Mouse (Mus musculus) bone marrow, adult 2 months (tissue): Measurements from ENCODE around the gene Olfr1419. TPM values are rescaled to one million over a fixed set of nuclear protein-coding genes. Genes with fewer than 3 reads are reported as not detected.
A peak's percentile ranks its signal among the peaks of the same experiment; 100 is the strongest.

Experiments used
- H3K27ac ChIP-seq: fragments of 200-500 bp; 2 replicates; pipeline ENCODE4 v1.5.1; 2012; ENCODE audit warnings: low read depth, mild to moderate bottlenecking, control low read depth, inconsistent platforms, low read length; ENCODE audit not compliant: control insufficient read depth, poor library complexity, insufficient read depth
- H3K4me1 ChIP-seq: fragments of 200-500 bp; 2 replicates; pipeline ENCODE4 v1.6.1; 2011; ENCODE audit warnings: low read length; ENCODE audit not compliant: control insufficient read depth, insufficient read depth
- H3K4me3 ChIP-seq: fragments of 200-500 bp; replicated peaks from 2 replicates; pipeline ENCODE3; 2011; ENCODE audit warnings: mild to moderate bottlenecking, low read depth, low read length, control low read depth; ENCODE audit not compliant: control insufficient read depth
- CTCF ChIP-seq: fragments of 200-500 bp; IDR thresholded peaks from 2 replicates; pipeline ENCODE4 v1.5.1; 2011; ENCODE audit warnings: low read length, control low read depth; ENCODE audit not compliant: control insufficient read depth, insufficient read depth
- POLR2A ChIP-seq: fragments of 200-500 bp; IDR thresholded peaks from 2 replicates; pipeline ENCODE4 v1.6.1; 2011; ENCODE audit warnings: low read depth, mild to moderate bottlenecking, control low read depth, low read length, borderline replicate concordance; ENCODE audit not compliant: control insufficient read depth
- WGBS: fragments of 180-500 bp; shearing (Covaris S2); methylation state at CpG from one replicate; pipeline ENCODE4 v1.1.7; 2018; 5-methylcytosine and 5-hydroxymethylcytosine counted together
- polyA plus RNA-seq: library from polyadenylated mRNA; stranded (reverse); fragments of >200 nt; gene quantifications from 2 replicates; pipeline ENCODE4 v1.2.4, GENCODE M21; 2011; ENCODE audit warnings: low replicate concordance; ENCODE audit not compliant: missing spikeins, insufficient read depth, insufficient read length

Olfr1419 gene
- polyA plus RNA-seq, 1 experiment = not detected

DNA sequence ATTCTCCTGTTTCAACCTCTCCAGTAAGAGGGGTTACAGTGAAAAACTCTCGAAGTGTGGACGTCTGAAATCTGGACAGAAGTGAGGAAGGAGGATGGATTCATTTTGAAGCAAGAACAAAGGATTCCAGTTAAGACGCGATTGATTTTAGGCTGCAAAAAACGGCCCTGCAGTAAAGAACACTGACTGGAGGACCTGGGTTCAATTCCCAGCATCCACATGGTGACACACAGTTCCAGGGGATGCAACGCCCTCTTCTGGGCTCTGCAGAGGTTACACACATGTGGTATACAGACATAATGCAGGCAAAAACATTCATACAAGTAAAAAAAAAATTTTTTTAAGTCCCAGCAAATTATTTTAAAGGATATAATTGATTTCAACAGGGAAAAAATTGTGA is 54.7 kb downstream of the Olfr1419 start:
- 37% methylated on average over 6 of the region's 6 CpGs for WGBS
- no peak overlapping the region for H3K4me3 ChIP-seq
- TF ChIP-seq CTCF (no peak), POLR2A (no peak)

DNA sequence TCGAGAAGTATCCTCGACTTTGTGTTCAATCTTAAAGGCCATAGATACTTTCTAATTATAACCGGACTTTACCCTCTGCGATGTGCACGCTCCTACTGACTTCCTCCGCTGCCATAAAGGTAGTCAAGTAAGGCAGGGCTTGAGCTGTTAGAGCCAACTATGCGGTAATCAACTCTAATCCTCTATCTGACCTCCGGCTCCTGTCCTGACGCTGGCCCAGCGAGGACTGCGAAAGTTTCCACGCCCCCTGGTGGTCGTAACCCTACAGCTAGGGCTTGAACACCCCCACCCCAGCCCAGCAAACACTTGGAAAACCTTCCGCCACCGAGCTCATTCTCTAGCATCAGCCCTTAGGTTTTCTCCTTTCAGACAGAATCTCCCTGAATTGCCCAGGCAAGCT is 55.1 kb downstream of the Olfr1419 start:
- 3% methylated on average over 15 of the region's 15 CpGs for WGBS
- Histone ChIP-seq H3K4me3 (peak overlapping the region; percentile 48), H3K27ac (no peak overlapping the region), H3K4me1 (no peaks in the 10 kb centered on the region; the same call in 1 of the 2 replicates)
- no peak for TF ChIP-seq POLR2A
- TF ChIP-seq CTCF = peak; percentile 74

More for the DNA sequence above, 54.7 kb downstream of the Olfr1419 start:
- Histone ChIP-seq H3K27ac (no peak overlapping the region), H3K4me1 (no peaks in the 10 kb centered on the region; the same call in 1 of the 2 replicates)

DNA sequence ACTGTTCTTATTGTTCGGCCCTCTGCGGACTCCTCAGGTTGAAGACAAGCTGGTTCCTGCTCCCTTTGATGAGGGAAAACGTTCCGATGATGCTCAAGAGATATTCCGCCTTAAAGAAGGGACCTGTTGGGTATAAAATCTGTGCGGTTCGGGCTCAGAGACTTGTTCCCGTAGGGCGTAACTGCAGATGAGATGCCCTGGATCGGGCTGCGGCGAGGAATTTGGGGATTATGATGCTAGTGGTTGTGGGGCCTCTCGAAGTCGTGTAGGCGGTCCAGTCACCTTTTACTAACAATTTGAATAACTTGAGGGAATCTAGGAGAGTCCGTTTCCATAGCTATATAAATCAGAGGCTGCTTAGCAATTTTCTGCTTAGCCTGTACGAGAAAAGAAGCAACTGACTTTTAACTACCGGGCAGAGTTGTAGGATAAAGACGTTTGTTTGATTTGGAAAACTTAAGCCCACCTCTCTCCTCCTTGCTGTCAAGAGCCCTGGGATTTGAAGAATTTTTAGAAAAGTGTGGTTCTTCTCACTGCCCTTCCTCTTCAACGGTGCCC is 55.7 kb downstream of the Olfr1419 start, which contains the start of gene Stx3:
Gene Stx3 (minus strand): TSS at position 261 of the 558 bp plus-strand sequence.
- Histone ChIP-seq H3K4me1 (no peaks in the 10 kb centered on the region; the same call in 1 of the 2 replicates), H3K4me3 (peak within 1 kb of the TSS; percentile 65), H3K27ac (peak within 1 kb of the TSS; percentile 71)
- WGBS = 1% methylated on average over 20 of the region's 20 CpGs
- no peak for TF ChIP-seq CTCF
- TF ChIP-seq POLR2A = no peak

Other genes with a start within 250 kb of the Olfr1419 start
- gene Ms4a3, start 234.3 kb downstream of the Olfr1419 start, polyA plus RNA-seq = 51.9 and 110 TPM in 2 replicates
- not detected in 2 replicates for gene Oosp2, start 214.5 kb downstream of the Olfr1419 start, polyA plus RNA-seq
- not detected in 2 replicates for gene Oosp1, start 184.0 kb downstream of the Olfr1419 start, polyA plus RNA-seq
- gene Oosp3, start 178.1 kb downstream of the Olfr1419 start, polyA plus RNA-seq = not detected in 2 replicates
- not detected in 2 replicates for gene Gif, start 127.6 kb downstream of the Olfr1419 start, polyA plus RNA-seq
- gene Mrpl16, start 104.7 kb downstream of the Olfr1419 start, polyA plus RNA-seq = 17.4 and 17.5 TPM in 2 replicates
- 4.7 and 7.3 TPM in 2 replicates for gene Stx3, start 55.7 kb downstream of the Olfr1419 start, polyA plus RNA-seq
- not detected in 2 replicates for gene Olfr1417, start 35.9 kb downstream of the Olfr1419 start, polyA plus RNA-seq
- gene Olfr1418, start 14.0 kb downstream of the Olfr1419 start, polyA plus RNA-seq = not detected in 2 replicates
- gene Olfr1420, start 11.5 kb upstream of the Olfr1419 start, polyA plus RNA-seq = not detected in 2 replicates
- gene Patl1, start 37.3 kb upstream of the Olfr1419 start, polyA plus RNA-seq = 6.3 and 11.0 TPM in 2 replicates
- gene Osbp, start 90.8 kb upstream of the Olfr1419 start, polyA plus RNA-seq = 14.4 and 15.7 TPM in 2 replicates
- not detected in 2 replicates for gene Olfr1423, start 166.2 kb upstream of the Olfr1419 start, polyA plus RNA-seq
- gene Olfr1424, start 187.6 kb upstream of the Olfr1419 start, polyA plus RNA-seq = not detected in 2 replicates
- gene Olfr1425, start 202.6 kb upstream of the Olfr1419 start, polyA plus RNA-seq = not detected in 2 replicates
- gene Olfr1426, start 216.9 kb upstream of the Olfr1419 start, polyA plus RNA-seq = not detected in 2 replicates
- gene Olfr1427, start 228.2 kb upstream of the Olfr1419 start, polyA plus RNA-seq = not detected in 2 replicates
- not detected in 2 replicates for gene Olfr1428, start 240.8 kb upstream of the Olfr1419 start, polyA plus RNA-seq
- not detected in 2 replicates for gene Olfr76, start 248.1 kb upstream of the Olfr1419 start, polyA plus RNA-seq